Mouse (Mus musculus) hindlimb bud, embryonic 11.5 days (tissue): Measurements from ENCODE around the gene 1700029F12Rik.

Experiments
- DNase-seq: peaks from one replicate; pipeline ENCODE4 v3.0.0-alpha.2; 2012; ENCODE audit warnings: low read depth, low spot score; ENCODE audit errors: extremely low spot score

Gene 1700029F12Rik

GRCm38 (mm10) chr13:96973318-96973717, 60.8 kb downstream of the 1700029F12Rik start:
- DNase-seq, result no peak
